Mouse (Mus musculus) kidney, adult 2 months (tissue): ENCODE data around the gene Tmx4. TPM values are rescaled to one million over a fixed set of nuclear protein-coding genes. Genes with fewer than 3 reads are reported as not detected.

Experiments
- DNase-seq: peaks from one replicate; pipeline ENCODE4 v3.0.0; 2021
- H3K27ac ChIP-seq: fragments of 200-500 bp; 2 replicates; pipeline ENCODE4 v1.5.1; 2012; ENCODE audit warnings: low read depth, low read length, control low read depth, inconsistent platforms; ENCODE audit not compliant: insufficient read depth
- H3K27me3 ChIP-seq: fragments of 200-500 bp; replicated peaks from 2 replicates; pipeline ENCODE4 v1.6.1; 2012; ENCODE audit warnings: mild to moderate bottlenecking, moderate library complexity, low read length, inconsistent platforms; ENCODE audit not compliant: control insufficient read depth, insufficient read depth
- H3K36me3 ChIP-seq: fragments of 200-500 bp; 2 replicates; pipeline ENCODE4 v1.6.1; 2012; ENCODE audit warnings: mild to moderate bottlenecking, moderate library complexity, low read length, inconsistent platforms; ENCODE audit not compliant: control insufficient read depth, insufficient read depth
- H3K4me1 ChIP-seq: fragments of 200-500 bp; 2 replicates; pipeline ENCODE4 v1.6.1; 2011; ENCODE audit warnings: low read length; ENCODE audit not compliant: control insufficient read depth, insufficient read depth
- H3K4me3 ChIP-seq: fragments of 200-500 bp; 2 replicates; pipeline ENCODE4 v1.5.1; 2011; ENCODE audit warnings: mild to moderate bottlenecking, low read depth, low read length, control low read depth; ENCODE audit not compliant: insufficient read depth
- CTCF ChIP-seq: fragments of 200-500 bp; conservative IDR thresholded peaks from 2 replicates; pipeline ENCODE4 v1.5.1; 2011; ENCODE audit warnings: low read depth, mild to moderate bottlenecking, control low read depth, low read length, moderate library complexity, mixed read lengths; ENCODE audit not compliant: insufficient read depth, insufficient read length
- POLR2A ChIP-seq: fragments of 200-500 bp; IDR thresholded peaks from one replicate; pipeline ENCODE4 v1.6.1; 2011; ENCODE audit warnings: low read depth, low read length, control low read depth
- WGBS: fragments of 180-500 bp; shearing (Covaris S2); methylation state at CpG from one replicate; pipeline ENCODE4 v1.1.7; 2018; 5-methylcytosine and 5-hydroxymethylcytosine counted together
- polyA plus RNA-seq: library from polyadenylated mRNA; depleted of rRNA; stranded (reverse); fragments of >200 nt; gene quantifications from 2 replicates; pipeline ENCODE4 v1.2.3, GENCODE M21; 2012; rRNA removed

The Tmx4 gene
- polyA plus RNA-seq, result 4.5 and 6.2 TPM in 2 replicates

- under 1% methylated on average over 57 of the region's 57 CpGs for whole genome bisulfite sequencing
- Histone ChIP-seq H3K4me3 (peak within 1 kb of the TSS; percentile 68), H3K27ac (peak within 1 kb of the TSS; percentile 72), H3K4me1 (no peaks in the 10 kb centered on the region; the same call in 1 of the 2 replicates), H3K27me3 (no peaks in the 10 kb centered on the region), H3K36me3 (no peaks in the 10 kb centered on the region; the same call in 1 of the 2 replicates)
- DNase-seq, result peak; percentile 99
- TF ChIP-seq CTCF (no peak), POLR2A (peak; percentile 89)
Measured at GRCm38 (mm10) chr2:134643514-134644300, at the start of gene Tmx4. Gene Tmx4 (minus strand): TSS chr2:134644145.

- 55% methylated on average over 1 of the region's 1 CpGs for WGBS
- no peak for DNase-seq
- H3K27me3 ChIP-seq, result no peaks in the 10 kb centered on the region
- H3K27ac ChIP-seq, result no peak overlapping the region
- no peak overlapping the region for H3K4me3 ChIP-seq
- TF ChIP-seq CTCF, result no peak
- H3K4me1 ChIP-seq, result no peaks in the 10 kb centered on the region
- H3K36me3 ChIP-seq, result no peaks in the 10 kb centered on the region
Measured at GRCm38 (mm10) chr2:134692125-134692524, 48.2 kb upstream of the Tmx4 start.

GRCm38 (mm10) chr2:134691055-134691454 is 47.1 kb upstream of the Tmx4 start:
- DNase-seq, result no peak
- no peak overlapping the region for H3K4me3 ChIP-seq
- H3K4me1 ChIP-seq, result no peaks in the 10 kb centered on the region
- no peaks in the 10 kb centered on the region for H3K36me3 ChIP-seq
- H3K27me3 ChIP-seq, result no peaks in the 10 kb centered on the region
- WGBS, result 88% methylated on average over 7 of the region's 7 CpGs
- no peak for TF ChIP-seq POLR2A
- TF ChIP-seq CTCF, result no peak
- H3K27ac ChIP-seq, result no peak overlapping the region

GRCm38 (mm10) chr2:134682326-134682725 is 38.4 kb upstream of the Tmx4 start:
- 71% methylated on average over 3 of the region's 3 CpGs for WGBS
- no peak overlapping the region for H3K4me3 ChIP-seq
- DNase-seq, result no peak

GRCm38 (mm10) chr2:134681271-134681961 is 37.5 kb upstream of the Tmx4 start:
- Histone ChIP-seq H3K27ac (no peak overlapping the region), H3K27me3 (no peaks in the 10 kb centered on the region), H3K36me3 (no peaks in the 10 kb centered on the region), H3K4me1 (no peaks in the 10 kb centered on the region), H3K4me3 (no peak overlapping the region)
- TF ChIP-seq CTCF (peak; percentile 45), POLR2A (no peak)
- 20% methylated on average over 9 of the region's 9 CpGs for WGBS
- DNase-seq, result peak; percentile 57

More at GRCm38 (mm10) chr2:134682326-134682725, 38.4 kb upstream of the Tmx4 start:
- Histone ChIP-seq H3K36me3 (no peaks in the 10 kb centered on the region), H3K27ac (no peak overlapping the region), H3K27me3 (no peaks in the 10 kb centered on the region), H3K4me1 (no peaks in the 10 kb centered on the region)
- TF ChIP-seq POLR2A, result no peak
- TF ChIP-seq CTCF, result no peak

- 83% methylated on average over 3 of the region's 3 CpGs for WGBS
- DNase-seq, result no peak
- Histone ChIP-seq H3K4me3 (no peak overlapping the region), H3K36me3 (no peaks in the 10 kb centered on the region), H3K27ac (no peak overlapping the region), H3K27me3 (no peaks in the 10 kb centered on the region), H3K4me1 (no peaks in the 10 kb centered on the region)
- TF ChIP-seq CTCF (no peak), POLR2A (no peak)
Measured at GRCm38 (mm10) chr2:134679567-134679966, 35.6 kb upstream of the Tmx4 start.

- no peaks in the 10 kb centered on the region for H3K4me1 ChIP-seq
- 74% methylated on average over 1 of the region's 1 CpGs for WGBS
- H3K36me3 ChIP-seq, result no peaks in the 10 kb centered on the region
- no peak for TF ChIP-seq POLR2A
- no peak for TF ChIP-seq CTCF
- H3K27ac ChIP-seq, result no peak overlapping the region
- no peak for DNase-seq
- no peak overlapping the region for H3K4me3 ChIP-seq
- no peaks in the 10 kb centered on the region for H3K27me3 ChIP-seq
Measured at GRCm38 (mm10) chr2:134675465-134675864, 31.5 kb upstream of the Tmx4 start.
